Mouse (Mus musculus) liver, embryonic 12.5 days (tissue): ENCODE measurements around the gene Olfr549. TPM values are rescaled to one million over a fixed set of nuclear protein-coding genes. Genes with fewer than 3 reads are reported as not detected.

ENCODE experiments used
- polyA plus RNA-seq: library from polyadenylated mRNA; unstranded; fragments of >200 nt; fragmentation: Nextera tagmentation; extraction: Ambion mirVana; gene quantifications from 2 replicates; pipeline ENCODE4 v1.2.1, GENCODE M21; 2016

Gene Olfr549
- polyA plus RNA-seq, 1 experiment from 2014 or later: not detected

Other genes with a start within 250 kb of the Olfr549 start
- 254 and 266 TPM in 2 replicates for gene Rrm1, start 108.2 kb upstream of the Olfr549 start, polyA plus RNA-seq
- gene Olfr543, start 68.2 kb upstream of the Olfr549 start, polyA plus RNA-seq: 0.33 and 0.41 TPM in 2 replicates
- 0.04 and 0.19 TPM in 2 replicates for gene Olfr544, start 61.6 kb upstream of the Olfr549 start, polyA plus RNA-seq
- not detected in 2 replicates for gene Olfr545, start 50.3 kb upstream of the Olfr549 start, polyA plus RNA-seq
- gene Olfr547, start 15.1 kb upstream of the Olfr549 start, polyA plus RNA-seq: not detected in 2 replicates
- not detected in 2 replicates for gene Olfr548-ps1, start 9.0 kb upstream of the Olfr549 start, polyA plus RNA-seq
- 0.49 and 0.62 TPM in 2 replicates for gene Trim21, start 15.6 kb downstream of the Olfr549 start, polyA plus RNA-seq
- not detected in 2 replicates for gene Olfr550, start 21.6 kb downstream of the Olfr549 start, polyA plus RNA-seq
- not detected in 2 replicates for gene Olfr551, start 42.0 kb downstream of the Olfr549 start, polyA plus RNA-seq
- gene Olfr552, start 47.9 kb downstream of the Olfr549 start, polyA plus RNA-seq: not detected in 2 replicates
- not detected in 2 replicates for gene Olfr553, start 68.3 kb downstream of the Olfr549 start, polyA plus RNA-seq
- gene Olfr554, start 88.6 kb downstream of the Olfr549 start, polyA plus RNA-seq: not detected in 2 replicates
- gene Olfr555, start 109.0 kb downstream of the Olfr549 start, polyA plus RNA-seq: not detected in 2 replicates
- not detected in 2 replicates for gene Olfr556, start 115.0 kb downstream of the Olfr549 start, polyA plus RNA-seq
- gene Trim68, start 137.5 kb downstream of the Olfr549 start, polyA plus RNA-seq: 2.2 and 2.7 TPM in 2 replicates
- not detected in 2 replicates for gene Olfr557, start 146.0 kb downstream of the Olfr549 start, polyA plus RNA-seq
- gene Olfr558, start 152.3 kb downstream of the Olfr549 start, polyA plus RNA-seq: not detected in 2 replicates
- gene Olfr33, start 169.2 kb downstream of the Olfr549 start, polyA plus RNA-seq: not detected in 2 replicates
- not detected in 2 replicates for gene Olfr559, start 177.6 kb downstream of the Olfr549 start, polyA plus RNA-seq
- gene Olfr560, start 209.5 kb downstream of the Olfr549 start, polyA plus RNA-seq: not detected in 2 replicates
- gene Olfr78, start 209.6 kb downstream of the Olfr549 start, polyA plus RNA-seq: not detected in 2 replicates
- not detected in 2 replicates for gene Olfr561, start 221.4 kb downstream of the Olfr549 start, polyA plus RNA-seq